Mouse (Mus musculus): ENCODE measurements around the gene Pbx3. TPM values are rescaled to one million over a fixed set of nuclear protein-coding genes. Genes with fewer than 3 reads are reported as not detected.

Gene Pbx3
- total RNA-seq, 2 experiments from 2014 or later, result 4.5 to 12.8 TPM

- ATAC-seq (replicated peaks; ENCODE audit: poor library complexity), result no peak
These were observed 145.3 kb downstream of the Pbx3 start for GRCm38 (mm10) chr2:34227688-34228087.

GRCm38 (mm10) chr2:34225470-34225869 lies 147.5 kb downstream of the Pbx3 start:
- ATAC-seq (replicated peaks; ENCODE audit: poor library complexity), result no peak

GRCm38 (mm10) chr2:34221477-34221876 lies 151.5 kb downstream of the Pbx3 start:
- no peak for ATAC-seq (replicated peaks; ENCODE audit: poor library complexity)

- no peak for ATAC-seq (replicated peaks; ENCODE audit: poor library complexity)
These were observed 153.8 kb downstream of the Pbx3 start for GRCm38 (mm10) chr2:34219150-34219549.

GRCm38 (mm10) chr2:34217596-34217995 lies 155.3 kb downstream of the Pbx3 start:
- no peak for ATAC-seq (replicated peaks; ENCODE audit: poor library complexity)

GRCm38 (mm10) chr2:34215496-34215895 lies 157.4 kb downstream of the Pbx3 start:
- ATAC-seq (replicated peaks; ENCODE audit: poor library complexity), result no peak

GRCm38 (mm10) chr2:34212418-34212817 lies 160.5 kb downstream of the Pbx3 start:
- no peak for ATAC-seq (replicated peaks; ENCODE audit: poor library complexity)

- ATAC-seq (replicated peaks; ENCODE audit: poor library complexity), result no peak
These were observed 168.1 kb downstream of the Pbx3 start for GRCm38 (mm10) chr2:34204797-34205196.

- no peak for ATAC-seq (replicated peaks; ENCODE audit: poor library complexity)
These were observed 168.6 kb downstream of the Pbx3 start for GRCm38 (mm10) chr2:34204325-34204724.

- ATAC-seq (replicated peaks; ENCODE audit: poor library complexity), result no peak
These were observed 178.8 kb downstream of the Pbx3 start for GRCm38 (mm10) chr2:34193870-34194820.

- ATAC-seq (replicated peaks; ENCODE audit: poor library complexity), result no peak
These were observed 179.7 kb downstream of the Pbx3 start for GRCm38 (mm10) chr2:34193276-34193675.

GRCm38 (mm10) chr2:34187366-34187765 lies 185.6 kb downstream of the Pbx3 start:
- no peak for ATAC-seq (replicated peaks; ENCODE audit: poor library complexity)

- ATAC-seq (replicated peaks; ENCODE audit: poor library complexity), result no peak
These were observed 191.3 kb downstream of the Pbx3 start for GRCm38 (mm10) chr2:34181600-34181999.

- no peak for ATAC-seq (replicated peaks; ENCODE audit: poor library complexity)
These were observed 193.6 kb downstream of the Pbx3 start for GRCm38 (mm10) chr2:34179299-34179698.

GRCm38 (mm10) chr2:34178653-34179052 lies 194.3 kb downstream of the Pbx3 start:
- no peak for ATAC-seq (replicated peaks; ENCODE audit: poor library complexity)

GRCm38 (mm10) chr2:34170424-34170823 lies 202.5 kb downstream of the Pbx3 start:
- no peak for ATAC-seq (replicated peaks; ENCODE audit: poor library complexity)

- ATAC-seq (replicated peaks; ENCODE audit: poor library complexity), result no peak
These were observed 203.3 kb downstream of the Pbx3 start for GRCm38 (mm10) chr2:34169626-34170025.

GRCm38 (mm10) chr2:34168191-34168590 lies 204.8 kb downstream of the Pbx3 start:
- no peak for ATAC-seq (replicated peaks; ENCODE audit: poor library complexity)

- no peak for ATAC-seq (replicated peaks; ENCODE audit: poor library complexity)
These were observed 210.5 kb downstream of the Pbx3 start for GRCm38 (mm10) chr2:34162484-34162883.

GRCm38 (mm10) chr2:34157746-34158145 lies 215.2 kb downstream of the Pbx3 start:
- ATAC-seq (replicated peaks; ENCODE audit: poor library complexity), result no peak

GRCm38 (mm10) chr2:34154833-34155232 lies 218.1 kb downstream of the Pbx3 start:
- ATAC-seq (replicated peaks; ENCODE audit: poor library complexity), result no peak

- ATAC-seq (replicated peaks; ENCODE audit: poor library complexity), result no peak
These were observed 219.6 kb downstream of the Pbx3 start for GRCm38 (mm10) chr2:34153336-34153735.

- no peak for ATAC-seq (replicated peaks; ENCODE audit: poor library complexity)
These were observed 222.4 kb downstream of the Pbx3 start for GRCm38 (mm10) chr2:34150560-34150959.

All from megakaryocyte progenitor cell, adult 5-6 weeks (primary cell).